Mouse (Mus musculus): ENCODE data around the gene Olfr1459.

Gene Olfr1459

GRCm38 (mm10) chr19:13149449-13149848 is at the start of gene Olfr1459:
Gene Olfr1459, minus strand, starts transcription at chr19:13149549.
- no peak for DNase-seq (ENCODE audit: low read depth in 1 of 2, low spot score in 2 of 2)

DNA sequence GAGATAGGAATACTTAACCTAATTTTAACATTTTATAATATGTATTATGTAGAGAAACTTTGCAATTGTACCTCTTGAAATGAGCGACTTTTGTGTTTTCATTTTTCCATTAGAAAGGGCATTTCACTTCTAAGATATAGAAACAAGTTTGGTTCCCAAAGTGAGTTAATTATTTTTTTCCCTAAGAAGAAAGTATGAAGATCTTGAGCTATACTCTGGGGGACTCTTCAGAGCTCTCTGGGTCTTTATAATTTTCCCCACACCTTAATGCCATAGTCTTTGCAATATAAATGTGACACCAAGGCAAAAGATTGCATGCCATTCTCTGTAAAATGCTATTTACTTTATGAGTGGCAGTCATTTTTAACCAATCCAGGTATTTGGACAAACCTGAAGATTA is 36.1 kb upstream of the Olfr1459 start, which contains the start of gene Olfr1462:
Gene Olfr1462, plus strand, starts transcription at position 301 of the 400 bp plus-strand sequence.
- DNase-seq (ENCODE audit: low read depth in 1 of 2, low spot score in 2 of 2) = no peak

DNA sequence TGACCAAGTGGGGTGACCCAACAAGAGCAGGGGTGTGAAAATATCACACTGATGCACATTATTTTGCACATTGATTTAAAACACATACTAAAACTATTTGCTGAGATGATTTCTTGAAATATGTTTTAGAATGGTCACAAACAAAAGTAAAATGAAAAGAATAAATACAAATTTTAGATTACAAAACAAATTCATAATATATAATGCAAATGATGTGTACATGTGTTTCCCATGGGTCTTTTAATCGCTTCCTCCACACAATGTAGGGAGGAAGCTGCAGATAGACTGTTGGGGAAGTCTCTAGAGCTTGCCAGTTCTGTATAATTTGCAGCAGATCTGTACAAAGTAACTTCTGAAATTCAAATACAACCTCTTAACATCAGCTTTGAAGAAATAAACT is 13.4 kb upstream of the Olfr1459 start, which contains the start of gene Olfr1461:
Gene Olfr1461, plus strand, starts transcription at position 301 of the 400 bp plus-strand sequence.
- DNase-seq (ENCODE audit: low read depth in 1 of 2, low spot score in 2 of 2) = no peak

- DNase-seq (ENCODE audit: low read depth in 1 of 2, low spot score in 2 of 2) = no peak
These were observed 42.7 kb downstream of the Olfr1459 start, which contains the start of gene Olfr1458 for GRCm38 (mm10) chr19:13106675-13107074. Gene Olfr1458, minus strand, starts transcription at chr19:13106775.

GRCm38 (mm10) chr19:13097791-13098190 is 51.6 kb downstream of the Olfr1459 start, which contains the start of gene Olfr1457:
Gene Olfr1457, minus strand, starts transcription at chr19:13097891.
- no peak for DNase-seq (ENCODE audit: low read depth in 1 of 2, low spot score in 2 of 2)

DNA sequence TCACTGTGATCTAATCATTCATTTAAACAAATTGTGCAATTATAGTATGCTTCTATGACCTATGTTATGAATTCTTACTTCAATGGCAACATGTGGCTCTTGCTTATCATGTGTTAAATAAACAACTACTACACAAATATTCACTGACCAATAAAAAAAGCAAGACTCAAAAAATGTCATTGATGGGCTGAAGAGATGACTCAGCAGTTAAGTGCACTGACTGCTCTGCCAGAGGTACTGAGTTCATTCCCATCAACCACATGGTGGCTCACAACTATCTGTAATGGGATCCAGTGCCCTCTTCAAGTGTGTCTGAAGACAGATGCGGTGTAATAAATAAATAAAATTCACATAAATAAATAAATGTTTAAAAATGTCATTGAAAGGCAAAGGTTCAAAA is 55.4 kb downstream of the Olfr1459 start:
- DNase-seq (ENCODE audit: low read depth in 1 of 2, low spot score in 2 of 2) = no peak

Data from monocyte, adult 2 months (primary cell).